Mouse (Mus musculus): ENCODE measurements at regions not wholly inside any gene's neighbourhood (a gene's known extent, or its start where the extent isn't known, plus 50 kb on each side); places are given as distances from the start of the nearest gene placed in this dataset.

DNA sequence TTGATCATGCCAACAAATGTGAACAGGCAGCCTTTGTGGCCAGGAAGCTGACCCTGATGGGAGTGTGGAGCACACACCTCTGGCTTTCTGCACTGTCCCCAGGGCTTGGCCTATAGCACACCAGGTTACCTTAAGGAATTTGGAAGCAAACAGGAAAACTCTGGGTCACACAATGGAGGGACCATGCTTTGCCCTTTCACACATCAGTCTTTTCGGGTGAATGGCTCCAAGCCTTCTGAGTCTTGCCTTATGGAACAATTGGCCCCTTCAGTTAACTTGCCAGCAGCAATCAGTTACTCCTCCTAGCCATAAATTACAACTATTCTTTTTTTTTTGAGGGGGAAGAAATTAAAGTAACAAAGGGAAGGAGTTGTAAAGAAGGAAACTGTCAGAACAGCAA, 134.6 kb upstream of the Lrig1 start:
- TF ChIP-seq EP300 (optimal IDR thresholded peaks at IDR 0.05) = no peak
- TF ChIP-seq CTCF (IDR thresholded peaks at IDR 0.05; ENCODE audit: low read depth) = no peak

All from stomach, postnatal 0 days (tissue).